Mouse (Mus musculus): ENCODE results near the gene Ush2a.
A peak's percentile ranks its signal among the peaks of the same experiment; 100 is the strongest.

Ush2a gene

DNA sequence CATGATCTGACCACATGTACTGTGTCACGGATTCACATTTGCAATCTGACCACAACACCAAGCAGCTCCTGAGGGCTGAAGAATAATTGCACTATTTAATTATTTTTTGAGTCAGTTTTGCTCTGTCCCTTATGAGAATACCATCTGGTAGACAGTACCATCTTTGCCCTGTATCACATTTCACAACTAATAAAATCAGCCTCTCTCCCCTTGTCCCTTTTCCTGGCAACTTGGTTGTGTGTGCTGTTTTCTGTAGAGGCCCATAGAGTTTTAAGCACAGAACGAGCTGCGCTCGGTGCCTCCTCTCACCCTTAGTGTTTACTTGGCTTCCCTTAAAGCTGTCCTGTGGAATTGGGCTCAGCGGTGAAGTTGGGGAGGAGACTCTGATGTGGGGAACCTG is 290.0 kb downstream of the Ush2a start:
- DNase-seq, result no peak

DNA sequence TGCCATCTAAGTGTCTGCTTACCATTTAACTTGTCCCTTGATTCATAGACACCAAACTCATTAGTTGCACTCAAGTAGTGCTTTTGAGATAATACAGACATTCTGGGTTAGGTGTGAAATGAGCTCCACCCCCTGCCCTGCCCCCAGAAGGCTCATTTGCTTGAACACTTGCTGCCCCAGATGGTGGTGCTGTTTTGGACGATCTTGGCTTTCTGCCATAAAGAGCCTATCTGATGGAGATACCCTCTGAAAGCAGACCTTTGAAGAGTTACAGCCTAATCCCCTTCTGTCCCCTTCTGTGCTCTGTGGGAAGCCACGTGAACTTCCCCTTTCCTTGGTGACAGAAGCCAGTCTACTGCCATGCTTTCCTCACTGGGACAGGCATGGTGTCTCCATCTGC is 297.1 kb downstream of the Ush2a start:
- DNase-seq, result no peak

DNA sequence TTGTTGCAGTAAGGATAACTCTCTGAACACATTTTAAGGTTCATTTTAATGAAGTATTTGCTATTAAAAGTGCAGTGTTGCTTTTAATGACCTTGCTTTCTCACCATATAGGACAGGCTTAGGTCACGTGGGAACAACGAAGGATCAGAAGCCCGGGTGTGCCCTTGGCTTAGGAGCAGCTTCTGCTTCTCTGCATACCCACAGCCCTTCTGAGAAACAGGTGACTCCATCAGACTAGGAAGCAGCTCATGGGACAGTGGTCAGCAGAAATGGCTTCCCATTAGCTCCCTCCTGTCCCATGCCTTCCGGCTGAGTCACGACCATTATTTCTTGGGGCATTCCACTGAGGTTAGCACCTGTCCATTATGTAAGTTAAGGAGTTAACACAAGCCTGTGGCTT is 304.4 kb downstream of the Ush2a start:
- DNase-seq, result no peak

DNA sequence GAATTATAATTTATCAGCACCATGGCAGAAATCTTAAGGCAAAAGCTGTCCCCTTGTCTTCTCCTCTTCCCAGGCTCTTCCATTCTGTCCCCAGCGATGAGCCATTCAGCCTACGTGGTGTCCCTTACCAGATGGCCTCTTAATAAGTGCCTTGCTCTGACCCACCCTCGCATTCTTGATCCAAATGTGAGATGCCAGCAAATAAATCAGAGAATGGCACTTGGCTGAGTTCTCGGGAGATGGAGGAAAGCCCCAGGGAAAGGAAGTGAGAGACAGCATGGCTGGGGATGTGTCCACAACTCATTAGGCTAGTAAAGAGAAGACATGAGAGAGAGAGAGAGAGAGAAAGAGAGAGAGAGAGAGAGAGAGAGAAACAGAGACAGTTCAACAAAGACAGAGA is 305.7 kb downstream of the Ush2a start:
- no peak for DNase-seq

DNA sequence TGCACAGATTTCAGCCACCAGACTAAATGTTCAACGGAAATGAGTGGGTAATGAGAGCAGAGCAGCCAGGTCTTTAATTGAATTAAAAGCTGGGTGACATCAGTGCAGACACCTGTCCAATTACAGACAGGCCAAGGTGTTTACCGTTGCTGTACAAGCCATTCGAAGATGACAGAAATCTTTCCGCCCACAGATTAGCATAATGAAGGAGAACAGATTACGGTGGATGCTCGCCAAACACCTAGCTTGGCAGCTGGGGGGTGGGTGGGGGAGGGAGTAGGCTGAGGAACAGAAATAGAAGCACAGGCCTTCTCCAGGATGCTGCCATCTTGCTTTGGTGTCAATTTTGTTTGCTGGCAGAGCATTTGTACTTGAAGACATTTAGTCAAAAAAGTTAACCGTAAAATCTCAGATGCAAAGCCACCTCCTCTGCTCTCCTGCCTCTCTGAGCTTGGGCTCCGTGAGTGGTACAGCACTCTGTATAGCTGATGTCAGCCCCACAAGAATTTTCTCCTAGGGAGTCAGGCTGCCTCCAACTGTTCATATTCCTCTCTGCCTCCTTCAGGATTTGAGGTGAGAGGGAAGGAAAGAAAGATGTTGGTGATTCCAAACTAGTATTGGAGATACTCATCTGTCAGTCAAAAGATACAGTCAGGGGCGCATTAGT is 306.6 kb downstream of the Ush2a start:
- no peak for DNase-seq

DNA sequence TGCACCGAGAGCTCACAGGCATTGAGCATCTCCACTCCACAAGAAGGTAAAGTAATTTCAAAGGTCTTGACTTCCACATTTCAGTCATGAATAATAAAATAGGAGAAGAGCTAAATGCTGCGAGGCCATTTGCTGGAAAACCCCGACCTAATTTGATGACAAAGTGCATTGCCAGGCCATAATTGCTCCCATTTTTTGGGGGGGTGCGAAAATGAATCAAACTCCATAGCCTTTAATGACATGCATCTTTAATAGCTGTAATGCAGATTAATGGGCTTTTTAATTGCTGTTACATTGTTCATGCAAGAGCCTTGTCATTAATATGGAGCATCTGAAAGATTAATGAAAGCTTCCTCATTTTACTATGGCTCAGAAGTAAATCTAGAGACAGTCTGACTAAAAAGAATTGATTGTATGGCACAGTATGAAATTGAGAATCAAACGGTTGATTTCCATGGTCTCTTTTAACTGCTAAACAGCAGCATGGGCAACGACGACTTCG is 314.5 kb downstream of the Ush2a start:
- DNase-seq, result no peak

DNA sequence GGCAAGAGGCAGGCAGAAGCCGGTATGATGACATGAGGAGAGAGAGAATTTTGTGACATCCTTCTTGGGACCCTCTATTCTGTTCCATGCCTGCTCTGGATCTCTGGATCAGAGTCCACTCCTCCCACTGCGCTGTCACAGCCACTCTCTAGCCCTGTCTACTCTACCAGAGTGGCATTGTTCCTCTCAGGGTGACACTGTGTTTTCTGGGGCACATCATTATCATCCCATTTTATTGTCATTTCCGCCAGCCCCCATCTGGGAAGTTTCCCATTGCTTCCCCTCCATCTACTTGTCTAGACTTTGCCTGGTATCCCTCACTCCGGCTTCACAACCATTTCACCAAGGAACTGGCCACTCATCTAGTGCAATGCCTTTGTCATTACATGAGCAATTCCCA is 315.6 kb downstream of the Ush2a start:
- no peak for DNase-seq

DNA sequence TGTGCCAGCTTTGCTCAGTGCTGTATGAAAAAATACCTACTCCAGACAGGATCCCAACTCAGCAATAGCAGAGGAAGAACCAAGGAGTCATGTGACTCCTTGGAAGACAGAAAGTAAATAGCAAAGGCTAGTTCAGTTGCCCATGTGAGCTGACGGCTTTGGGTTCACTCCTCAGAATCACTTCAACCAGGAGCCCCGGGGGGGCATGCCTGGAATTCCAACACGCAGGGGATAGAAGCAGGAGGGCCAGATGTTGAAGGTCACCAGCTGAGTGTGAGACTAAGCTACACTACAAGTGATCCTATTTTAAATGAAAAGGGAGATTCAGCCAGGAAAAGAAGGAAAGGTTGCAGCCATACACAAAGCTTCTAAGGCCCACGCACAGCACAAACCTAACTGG is 319.3 kb downstream of the Ush2a start:
- no peak for DNase-seq

DNA sequence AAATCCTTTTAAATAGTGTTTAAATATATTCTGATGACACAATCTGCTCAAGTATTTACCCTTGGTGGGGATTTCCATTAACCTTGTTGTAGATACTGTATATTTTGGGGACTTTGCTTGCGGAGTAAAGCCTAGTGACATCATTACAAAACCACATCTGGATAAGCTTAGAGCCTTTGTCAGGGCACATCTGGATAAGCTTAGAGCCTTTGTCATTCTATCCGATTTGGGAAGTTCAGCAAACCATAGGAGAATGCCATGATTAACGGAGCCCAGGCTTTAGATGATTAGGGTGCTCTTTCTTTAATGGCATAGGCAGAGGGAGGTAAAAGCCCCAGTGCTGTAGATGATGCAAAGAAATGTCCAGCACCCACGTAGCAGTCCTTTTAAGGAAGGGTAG is 333.4 kb downstream of the Ush2a start:
- DNase-seq, result no peak

DNA sequence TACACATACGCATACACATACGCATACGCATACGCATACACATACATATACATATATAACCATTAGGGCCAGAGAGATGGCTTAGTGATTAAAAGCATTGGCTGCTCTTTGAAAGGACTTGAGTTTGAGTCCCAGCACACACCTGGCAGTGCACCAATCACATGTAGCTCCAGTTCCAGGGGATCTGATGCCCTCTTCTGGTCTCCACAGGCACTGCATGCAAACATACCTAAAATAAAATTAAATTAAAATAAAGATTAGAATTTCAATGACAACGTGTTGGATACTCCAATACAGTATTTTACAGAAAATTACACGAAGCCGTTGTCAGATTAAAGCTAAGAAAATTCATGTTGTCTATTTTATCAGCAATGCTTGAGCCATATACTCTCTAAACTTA is 336.2 kb downstream of the Ush2a start:
- DNase-seq, result no peak

DNA sequence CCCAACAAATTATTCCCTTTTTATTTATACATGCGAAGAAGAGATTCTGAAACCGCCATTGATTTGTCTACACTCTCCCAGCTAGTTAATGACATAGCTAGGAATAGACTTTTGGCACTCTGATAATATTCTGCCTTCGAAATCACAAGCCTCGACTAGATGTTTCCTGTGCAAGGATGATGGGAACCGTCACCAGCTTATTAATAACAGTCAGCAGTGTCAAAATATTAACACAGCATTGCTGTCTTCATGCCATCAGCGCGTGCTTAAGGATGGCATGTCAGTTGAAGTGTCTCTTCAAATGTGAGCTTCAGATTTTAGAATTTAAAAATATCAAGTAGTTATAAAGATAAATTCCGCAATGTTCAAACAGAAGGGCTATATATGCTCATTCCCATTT is 337.3 kb downstream of the Ush2a start:
- no peak for DNase-seq

DNA sequence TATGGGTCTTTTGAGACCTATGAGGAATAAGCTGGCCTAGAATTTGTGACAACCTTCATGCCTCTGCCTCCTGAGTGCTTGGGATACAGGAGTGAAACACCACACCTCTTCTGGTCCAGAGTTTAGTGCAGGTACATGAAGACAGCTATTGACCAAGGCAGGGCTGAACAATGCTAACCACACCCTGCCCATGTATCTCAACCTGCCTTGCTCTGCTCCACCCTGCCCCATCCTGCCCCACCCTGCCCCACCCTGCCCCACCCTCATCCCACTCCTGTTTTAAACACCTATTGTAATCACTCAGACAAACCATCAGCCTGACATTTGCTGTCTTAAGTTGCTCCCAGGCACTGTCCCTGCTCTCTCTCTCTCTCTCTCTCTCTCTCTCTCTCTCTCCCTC is 344.6 kb downstream of the Ush2a start:
- no peak for DNase-seq

DNA sequence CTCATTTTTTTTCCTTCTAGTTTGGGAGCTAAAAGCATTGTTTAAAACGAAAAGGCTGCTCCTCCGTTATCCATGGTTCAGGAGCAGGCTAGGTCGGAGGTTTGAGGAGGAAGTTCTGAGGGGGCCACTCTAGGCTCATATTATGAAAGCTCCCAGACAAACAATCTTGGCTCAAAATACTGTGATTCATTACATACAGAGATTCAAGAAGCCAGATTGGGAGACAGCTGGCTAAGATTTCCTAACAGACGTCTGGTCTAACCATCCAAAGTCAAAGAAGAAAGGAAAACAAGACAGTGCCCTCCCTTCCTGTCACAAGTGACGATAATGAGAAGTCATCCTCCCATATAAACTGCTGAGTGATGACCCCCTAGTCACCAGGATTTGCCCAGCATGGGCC is 354.7 kb downstream of the Ush2a start:
- DNase-seq, result no peak

DNA sequence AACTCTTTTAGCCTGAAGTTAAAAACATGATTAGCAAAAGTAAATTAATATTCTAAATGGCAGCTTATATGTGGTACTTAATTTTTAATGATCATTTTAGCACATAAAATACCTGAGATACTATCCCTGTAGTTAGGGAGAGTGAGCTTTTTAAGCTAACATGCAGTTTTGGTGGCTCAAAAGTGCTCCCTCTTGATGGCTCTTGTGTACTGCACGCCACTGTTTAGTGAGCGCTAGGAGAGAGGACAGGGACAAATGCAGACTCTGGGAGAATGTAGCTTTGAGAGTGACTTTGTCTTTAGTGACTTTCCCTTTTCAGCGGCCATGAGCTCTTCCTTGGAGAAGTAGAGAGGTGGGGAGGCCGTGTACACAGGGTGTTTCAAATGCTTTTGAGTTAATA is 371.9 kb downstream of the Ush2a start:
- peak; percentile 42 to 45 for DNase-seq

DNA sequence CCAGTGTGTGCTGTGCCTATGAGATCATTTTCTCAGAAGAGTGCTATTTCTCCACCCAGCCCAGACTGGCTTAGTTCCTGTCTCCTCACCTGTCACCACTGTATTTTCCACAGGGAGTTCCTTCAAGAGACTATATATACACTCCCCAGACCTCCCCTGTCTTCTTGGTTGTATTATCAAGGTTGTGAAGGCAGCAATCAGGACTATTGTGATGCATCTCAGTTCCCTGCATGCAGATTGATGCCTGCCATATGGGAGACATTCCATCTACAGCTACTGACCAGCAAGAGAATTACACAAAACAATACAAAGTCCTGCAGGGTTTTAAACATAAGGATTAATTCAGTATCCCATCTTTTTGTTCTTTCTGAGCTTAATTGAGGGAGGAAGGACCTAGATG is 377.8 kb downstream of the Ush2a start:
- no peak for DNase-seq

DNA sequence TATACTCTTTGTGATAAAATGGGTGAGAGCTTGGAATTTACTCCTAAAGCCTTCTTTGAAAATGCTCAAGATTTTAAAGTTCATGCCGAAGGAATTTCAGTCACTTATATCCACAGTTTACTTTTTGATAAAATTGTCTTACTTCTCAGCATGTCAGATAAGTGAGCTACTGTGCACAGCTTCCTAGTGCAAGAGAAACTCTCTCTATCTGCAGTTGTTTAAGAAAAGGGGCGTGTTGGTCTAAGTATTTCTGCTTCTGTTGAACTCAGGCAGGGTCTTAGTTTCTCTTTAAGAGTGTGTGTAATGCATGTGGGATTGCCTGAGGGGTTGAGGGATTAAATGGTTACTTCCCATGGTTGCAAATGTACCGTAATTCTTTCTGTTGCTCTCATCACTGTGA is 381.3 kb downstream of the Ush2a start:
- DNase-seq, result no peak

DNA sequence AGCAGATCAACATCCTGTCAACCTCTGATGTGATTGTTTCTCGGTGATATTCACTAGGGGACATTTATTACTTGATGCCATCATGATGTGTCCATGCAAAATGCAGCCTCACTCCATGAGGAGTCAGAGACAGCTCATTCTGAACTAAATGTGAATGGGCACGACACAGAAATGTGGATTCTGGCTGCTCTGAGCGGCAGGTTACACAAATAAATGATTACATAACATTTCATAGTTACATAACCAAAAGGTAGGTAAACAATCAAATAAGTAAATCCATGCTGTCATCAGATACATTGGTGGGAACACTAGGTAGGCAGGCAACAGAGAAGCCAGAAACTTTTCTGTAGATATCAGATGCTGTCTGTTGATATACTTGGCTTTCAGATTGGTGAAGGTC is 391.2 kb downstream of the Ush2a start:
- DNase-seq, result no peak

DNA sequence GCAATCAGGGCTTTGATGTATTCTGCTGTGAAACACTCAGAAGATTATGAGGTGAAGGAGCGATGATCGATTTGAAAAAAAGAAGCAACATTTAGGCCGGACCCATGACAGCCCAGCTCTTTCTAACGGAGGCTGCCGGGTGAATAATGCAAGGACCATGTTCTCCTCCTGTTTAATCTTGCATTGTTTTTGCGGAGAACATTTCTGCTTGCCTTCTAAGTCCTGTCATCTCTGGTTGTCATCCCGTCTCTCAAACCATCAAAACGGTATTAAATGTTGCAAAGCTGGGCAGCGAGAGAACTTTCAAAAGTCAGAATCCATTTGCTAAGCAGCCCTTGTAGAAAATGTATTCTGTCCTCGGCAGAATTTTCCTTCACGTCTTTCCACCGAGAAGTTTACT is 394.3 kb downstream of the Ush2a start:
- DNase-seq, result no peak

DNA sequence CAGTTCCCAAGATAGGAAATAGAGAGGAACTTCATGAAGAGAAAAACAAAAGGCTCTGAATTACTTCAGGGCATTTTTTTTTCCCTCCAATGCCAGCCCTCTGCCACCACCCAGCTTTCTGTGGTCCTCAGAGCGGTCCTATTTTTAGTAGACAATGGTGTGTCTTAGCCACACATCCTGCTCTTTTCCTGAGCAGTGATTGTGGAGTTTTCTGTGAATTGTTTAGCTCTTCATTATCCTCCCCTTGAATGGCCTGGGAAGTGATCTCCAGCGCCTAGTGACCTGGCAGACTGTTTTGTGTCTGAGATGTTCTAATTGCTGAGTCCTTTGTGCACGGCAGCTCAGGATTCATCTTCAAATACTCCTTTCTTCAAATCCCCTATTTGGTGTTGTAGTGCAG is 397.3 kb downstream of the Ush2a start:
- DNase-seq, result no peak

DNA sequence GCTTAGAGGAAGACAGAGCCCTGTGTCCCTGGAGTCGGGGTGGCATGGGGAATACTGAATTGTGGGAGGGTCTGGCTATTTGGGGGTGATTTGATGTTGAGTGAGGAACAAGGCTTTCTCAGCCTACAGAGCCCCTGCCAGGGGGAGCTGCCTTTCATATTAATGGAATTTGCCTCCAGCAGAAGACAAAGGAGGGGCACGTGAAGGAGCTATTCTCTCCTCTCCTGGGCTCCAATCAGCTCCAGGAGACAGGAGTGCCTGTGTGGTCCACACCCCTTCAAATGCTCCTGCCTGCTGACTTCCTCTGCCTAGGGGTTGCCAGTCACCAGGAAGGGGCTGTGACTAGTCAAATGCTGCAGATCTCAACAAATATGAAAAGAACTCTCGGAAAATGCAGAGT is 398.5 kb downstream of the Ush2a start:
- DNase-seq, result peak; percentile 7 to 13

DNA sequence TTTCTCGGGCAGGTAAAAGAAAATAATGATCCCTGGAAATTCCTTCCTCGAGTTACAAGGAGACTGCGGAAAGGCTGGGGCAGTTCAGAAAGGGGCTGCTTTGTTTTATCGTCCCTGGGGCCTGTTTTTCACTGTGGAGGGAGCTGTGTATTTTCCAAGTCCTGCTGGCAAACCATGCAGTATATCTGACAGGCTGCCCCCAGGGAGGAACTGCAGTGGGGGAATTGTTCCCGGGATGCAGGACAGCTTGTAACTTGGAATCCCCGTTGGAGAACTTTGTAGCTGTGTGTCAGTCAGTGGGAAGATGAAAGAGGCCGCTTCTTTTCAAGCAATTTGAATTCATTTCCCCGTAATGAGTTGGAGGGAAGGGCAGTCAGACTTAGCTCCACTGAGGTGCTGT is 399.1 kb downstream of the Ush2a start:
- peak; percentile 38 to 49 for DNase-seq

DNA sequence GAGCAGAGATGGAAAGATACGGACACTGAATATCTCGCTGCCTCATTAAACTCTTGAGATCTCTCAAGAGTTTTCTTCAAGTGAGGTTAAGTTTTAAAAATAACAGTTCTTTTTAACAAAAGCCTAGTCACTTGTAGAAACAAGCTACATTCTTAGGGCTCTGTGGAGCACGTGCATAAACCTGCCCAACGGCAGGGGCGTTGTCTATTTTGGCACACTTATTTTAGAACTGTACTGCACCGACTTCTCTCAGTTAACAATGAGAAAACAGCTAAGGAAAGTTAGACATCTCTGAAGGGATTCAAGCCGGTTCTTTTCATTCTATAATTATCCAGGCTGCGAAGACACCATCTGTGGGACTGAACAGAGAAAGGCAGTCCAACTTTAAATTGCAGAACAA is 405.6 kb downstream of the Ush2a start:
- DNase-seq, result no peak

DNA sequence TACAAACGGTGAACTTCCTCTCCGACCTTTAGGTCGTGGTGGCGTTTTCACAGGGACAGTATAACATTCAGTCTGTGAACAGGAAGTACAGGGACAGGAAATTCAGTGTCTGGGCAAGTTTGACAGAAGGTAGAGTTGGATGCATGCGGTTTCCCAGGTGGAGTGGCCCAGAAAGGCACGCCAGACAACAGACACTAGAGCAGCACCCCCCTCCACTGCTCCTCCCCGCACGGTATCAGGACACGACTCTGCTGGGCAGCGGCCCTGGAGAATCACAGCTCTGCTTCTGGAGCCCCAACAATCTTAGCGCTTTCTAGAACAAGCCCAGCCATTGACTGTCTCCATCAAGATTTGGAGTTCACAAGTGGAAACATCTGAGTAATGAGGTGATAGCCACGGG is 406.7 kb downstream of the Ush2a start:
- no peak for DNase-seq

DNA sequence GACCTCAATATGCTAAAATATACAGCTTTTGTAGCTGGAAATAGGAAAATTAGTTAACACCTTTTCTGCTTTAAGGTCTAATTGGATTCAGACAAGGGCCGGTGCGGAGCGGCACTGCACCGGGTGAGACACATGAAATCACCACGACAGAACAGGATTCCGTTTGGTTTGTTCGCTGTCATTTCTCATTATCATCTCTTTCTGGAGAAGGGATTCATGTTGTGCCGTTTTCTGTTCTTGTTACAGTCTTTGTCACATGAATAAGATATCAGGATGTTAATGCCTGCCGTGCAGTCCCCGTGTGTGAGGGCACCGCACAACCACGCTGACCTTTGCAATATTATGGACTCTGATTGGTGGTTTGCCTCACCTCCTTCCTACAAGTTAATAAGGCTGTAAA is 411.0 kb downstream of the Ush2a start:
- DNase-seq, result no peak
